Mouse (Mus musculus) mouse trophoblast stem cell (cell line): ENCODE results near the gene Slc25a28.

Source experiments
- in situ Hi-C, 2 experiments: fragments of 300-500 bp; cut with MseI, MboI; formaldehyde crosslinking; loops; 2 replicates in 1 of 2; 3 replicates in 1 of 2; pipeline ENCODE4 v1.15.1; 2025

Slc25a28 gene

DNA sequence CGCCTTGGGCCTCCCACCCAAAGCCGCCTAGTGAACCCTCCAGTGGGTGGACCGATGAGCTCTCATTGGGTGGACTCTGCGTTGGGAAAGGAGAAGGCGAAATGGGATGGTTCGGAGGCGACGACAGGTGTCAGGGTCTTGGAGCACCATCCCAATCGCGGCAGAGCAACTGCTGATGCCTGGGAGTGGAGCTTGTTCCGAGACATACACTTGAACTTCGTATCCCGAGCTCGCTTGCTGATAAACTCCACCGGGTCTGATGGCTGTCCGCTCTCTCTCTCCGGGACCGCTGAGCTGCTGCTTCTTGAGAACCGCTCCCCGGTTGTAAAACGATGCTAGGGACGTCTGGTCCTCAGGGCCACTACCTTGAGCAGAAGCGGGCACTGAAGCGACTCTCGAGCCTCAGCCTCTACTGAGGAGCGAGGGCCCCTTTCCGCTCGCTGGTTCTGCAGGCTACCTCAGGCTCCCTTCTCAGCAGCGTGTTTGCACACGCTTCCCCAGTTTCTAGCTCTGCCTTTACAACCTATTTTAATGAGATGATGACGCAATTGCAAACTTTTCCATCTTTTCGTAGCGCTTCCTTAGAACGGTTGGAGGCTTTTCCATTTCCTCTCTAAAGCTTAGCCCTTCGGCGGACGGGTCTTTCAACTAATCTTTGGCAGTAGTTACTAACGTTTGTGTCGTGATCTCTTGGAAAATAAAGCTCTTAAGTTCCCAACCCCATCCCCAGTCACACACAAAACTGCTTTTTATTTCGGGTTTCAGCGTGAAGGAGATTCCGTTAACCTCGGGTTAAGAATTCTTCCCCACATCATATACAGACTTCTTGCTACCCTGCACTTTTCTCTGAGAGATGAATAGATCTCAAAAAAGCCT is 1.1 kb upstream of the Slc25a28 start:
- in situ Hi-C loops, result no loop called here

- in situ Hi-C loops, result no loop called here
These were observed 378 bp downstream of the Slc25a28 start for GRCm38 (mm10) chr19:43674316-43674689.

- in situ Hi-C loops, result no loop called here
These were observed 967 bp downstream of the Slc25a28 start for GRCm38 (mm10) chr19:43673513-43674315.

GRCm38 (mm10) chr19:43671054-43671453 is 3.6 kb downstream of the Slc25a28 start:
- in situ Hi-C loops, result no loop called here

GRCm38 (mm10) chr19:43669136-43669759 is 5.4 kb downstream of the Slc25a28 start:
- in situ Hi-C loops, result no loop called here

DNA sequence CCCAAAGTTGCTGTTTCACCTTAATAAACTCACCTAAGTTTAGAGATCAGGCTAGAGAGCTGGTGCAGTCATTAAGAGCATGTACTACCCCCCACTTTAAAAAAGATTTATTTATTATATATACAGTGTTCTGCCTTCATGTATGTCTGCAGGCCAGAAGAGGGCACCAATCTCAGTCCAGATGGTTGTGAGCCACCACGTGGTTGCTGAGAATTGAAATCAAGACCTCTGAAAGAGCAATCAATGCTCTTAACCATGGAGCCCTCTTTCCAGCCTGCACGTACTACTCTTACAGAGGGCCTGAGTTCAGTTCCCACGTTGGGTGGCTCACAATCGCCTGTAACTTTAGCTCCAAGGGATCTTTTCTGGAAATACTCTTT is 7.3 kb downstream of the Slc25a28 start:
- in situ Hi-C loops, result no loop called here

DNA sequence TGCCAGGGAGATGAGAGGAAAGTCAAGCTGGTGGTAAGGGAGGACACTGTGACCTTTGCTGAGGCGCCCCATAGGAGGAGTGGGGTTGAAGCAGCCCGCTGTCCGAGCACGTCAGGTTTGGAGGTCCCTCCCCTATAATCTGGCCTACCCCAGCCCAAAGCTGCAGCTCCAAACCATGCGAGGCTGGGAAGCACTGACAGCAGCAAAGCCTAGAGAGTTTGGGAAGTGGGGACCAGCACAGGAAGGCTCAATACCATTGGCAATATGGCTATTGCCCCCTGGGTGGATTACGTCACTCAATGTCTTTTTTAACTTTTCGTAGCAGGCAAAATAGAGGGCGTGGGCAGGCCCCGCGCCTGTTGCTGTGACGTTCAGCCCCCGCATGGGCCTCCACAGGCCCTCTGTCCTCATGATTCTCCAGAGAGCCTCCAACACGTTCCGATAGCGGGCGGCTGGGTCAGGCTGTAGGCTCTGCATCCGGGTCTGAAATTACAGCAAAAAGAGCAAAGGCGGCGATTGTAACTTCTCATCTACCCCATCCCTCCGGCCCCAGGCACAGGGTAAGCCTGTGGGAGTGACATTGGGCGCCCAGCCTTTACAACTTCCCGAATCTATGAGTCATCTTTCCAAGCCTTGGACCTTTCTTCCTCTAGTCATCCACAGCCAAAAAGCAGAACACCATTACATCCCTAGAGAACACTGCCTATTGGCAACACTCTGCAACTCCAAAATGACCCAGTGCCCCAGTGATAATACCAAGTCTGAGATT is 7.8 kb downstream of the Slc25a28 start:
- in situ Hi-C loops, result no loop called here

GRCm38 (mm10) chr19:43665441-43666048 is 9.1 kb downstream of the Slc25a28 start:
- in situ Hi-C loops, result no loop called here

- in situ Hi-C loops, result no loop called here
These were observed 11.2 kb downstream of the Slc25a28 start for GRCm38 (mm10) chr19:43663471-43663870.

DNA sequence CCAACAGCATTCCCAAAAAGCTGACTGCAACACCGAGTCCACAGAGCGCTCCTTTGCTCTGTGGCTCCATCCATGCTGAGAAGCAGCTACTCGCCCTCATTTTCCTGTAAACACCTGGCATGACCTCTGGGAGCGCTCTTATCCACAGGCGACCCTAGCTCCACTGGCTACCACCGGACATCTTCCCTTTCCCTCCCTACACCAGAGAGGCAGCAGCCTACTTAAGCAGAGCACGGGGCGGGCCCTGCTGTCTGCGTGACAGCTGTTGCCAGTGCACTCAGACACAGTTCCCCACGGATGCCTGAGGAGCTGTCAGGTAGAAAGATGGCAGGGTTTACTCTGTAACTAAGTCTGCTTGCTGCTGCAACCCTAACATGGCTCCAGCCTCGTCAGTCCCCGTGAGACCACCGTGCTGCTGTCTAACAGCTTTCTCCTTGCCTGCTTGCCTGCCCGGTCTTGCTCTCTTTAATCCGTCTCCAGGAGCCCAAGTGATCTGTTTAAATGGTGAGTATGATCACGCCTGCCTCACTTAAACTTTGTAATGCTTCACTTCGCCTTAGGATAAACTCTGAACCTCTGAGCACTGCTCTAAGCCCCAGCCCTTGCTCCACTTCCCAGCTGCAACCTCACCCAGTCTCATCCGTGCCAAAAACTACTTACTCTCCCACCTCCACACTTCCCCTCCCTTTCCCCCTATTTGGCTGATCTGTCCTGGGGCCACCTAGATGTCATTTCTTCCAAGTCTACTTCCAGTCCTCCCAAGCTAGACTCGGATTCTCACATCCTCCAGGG is 12.3 kb downstream of the Slc25a28 start:
- in situ Hi-C loops, result no loop called here

DNA sequence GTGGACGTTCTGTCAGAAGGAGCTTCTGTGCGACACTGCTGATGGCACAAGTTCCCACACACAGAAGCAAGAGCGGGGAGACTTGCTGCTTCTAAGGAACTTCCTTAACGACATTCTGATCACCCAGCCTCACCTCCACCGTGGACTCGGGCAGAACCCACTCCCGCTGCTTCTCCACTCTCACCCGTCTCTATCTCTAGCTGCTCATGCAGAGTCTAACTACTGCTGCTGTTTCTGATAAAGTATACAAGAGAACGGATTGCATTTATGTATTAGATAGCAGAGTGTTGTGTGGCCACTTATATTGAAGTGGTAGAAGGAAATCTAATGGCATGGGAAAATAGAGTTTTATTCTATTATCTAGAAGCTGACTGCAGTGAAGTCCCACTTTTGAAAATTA is 13.9 kb downstream of the Slc25a28 start:
- in situ Hi-C loops, result no loop called here

DNA sequence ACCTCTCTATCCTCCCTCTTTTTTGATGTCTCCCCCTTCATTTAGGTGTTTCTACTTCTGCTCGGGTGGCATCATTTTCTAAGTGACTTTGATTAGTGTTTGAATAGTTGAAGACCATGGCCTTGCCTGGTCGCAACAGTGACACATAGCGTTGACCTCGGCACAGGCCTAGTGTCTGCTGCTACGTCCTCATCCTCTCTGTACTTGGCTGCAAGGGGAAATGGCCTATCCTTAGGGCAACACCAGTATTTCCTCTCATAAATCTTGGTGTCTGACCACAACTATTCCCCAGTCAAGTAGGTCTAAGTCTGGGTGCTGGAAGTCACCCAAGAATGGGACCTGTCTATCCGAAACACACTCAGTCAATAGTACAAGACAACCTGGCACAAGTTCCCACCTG is 15.0 kb downstream of the Slc25a28 start:
- in situ Hi-C loops, result loop anchor here (10.0 kb wide), 1 partner anchor 125 kb away; no protein-coding TSS in a partner anchor

DNA sequence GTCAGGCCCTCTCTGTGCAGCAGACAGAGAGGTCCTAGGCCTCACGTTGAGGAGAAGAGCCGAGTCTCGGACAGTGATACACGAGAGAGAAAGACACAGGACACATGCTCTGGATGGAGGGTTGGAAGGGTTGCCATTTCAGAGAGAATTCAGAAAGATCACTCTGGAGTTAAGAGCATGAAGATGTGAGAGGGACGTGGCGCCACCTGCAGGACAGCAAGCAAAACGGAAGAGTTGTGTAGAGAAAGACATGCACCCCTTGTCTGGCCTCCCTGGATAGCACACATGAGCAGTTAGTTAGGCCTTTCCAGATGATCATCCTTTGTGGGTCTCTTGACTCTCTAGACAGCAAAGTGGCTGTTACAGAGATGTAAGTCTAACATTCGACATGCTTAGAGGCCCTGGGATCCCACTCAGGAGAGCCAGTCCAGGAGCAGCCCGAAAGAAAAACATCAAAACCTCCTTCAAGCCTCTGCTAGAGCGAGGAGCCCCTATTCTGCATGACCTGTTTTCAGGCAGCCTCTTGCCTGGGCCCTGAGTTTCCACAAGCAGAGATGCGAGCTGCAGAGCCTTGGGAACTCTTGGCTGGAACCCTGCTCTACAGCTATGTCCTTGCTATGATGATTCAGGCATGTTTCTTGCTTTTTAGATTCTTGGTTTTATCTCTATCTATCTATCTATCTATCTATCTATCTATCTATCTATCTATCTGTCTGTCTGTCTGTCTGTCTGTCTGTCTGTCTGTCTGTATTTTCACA is 18.8 kb downstream of the Slc25a28 start:
- in situ Hi-C loops, result loop anchor here (10.0 kb wide), 1 partner anchor 121 kb away; no protein-coding TSS in a partner anchor

DNA sequence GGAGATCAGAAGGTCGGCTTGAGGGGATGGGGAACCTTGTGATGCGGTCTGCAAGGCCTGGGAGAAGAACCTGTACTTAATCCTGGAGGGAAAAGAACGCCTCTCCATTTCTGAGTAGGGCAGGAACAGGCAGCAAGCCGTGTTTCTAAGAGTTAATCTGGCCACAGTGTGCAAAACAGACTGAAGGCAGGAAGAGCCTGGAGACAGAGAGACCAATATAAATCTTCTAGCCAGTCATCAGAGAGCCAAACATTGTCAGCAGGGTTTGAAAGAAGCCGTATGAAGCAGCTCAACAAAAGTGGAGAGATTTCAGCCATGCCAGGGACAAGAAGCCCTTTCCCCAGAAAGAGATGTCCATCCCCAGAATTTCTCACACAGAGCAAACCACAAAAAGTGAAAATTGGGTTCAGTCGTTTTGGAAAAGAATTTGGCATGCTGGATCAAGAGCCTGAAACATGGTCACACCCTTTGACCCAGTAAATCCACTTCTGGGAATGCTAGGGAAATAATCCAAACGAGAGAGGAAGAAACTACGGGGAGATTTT is 23.4 kb downstream of the Slc25a28 start:
- in situ Hi-C loops, result loop anchor here (10.0 kb wide), 1 partner anchor 117 kb away; no protein-coding TSS in a partner anchor

DNA sequence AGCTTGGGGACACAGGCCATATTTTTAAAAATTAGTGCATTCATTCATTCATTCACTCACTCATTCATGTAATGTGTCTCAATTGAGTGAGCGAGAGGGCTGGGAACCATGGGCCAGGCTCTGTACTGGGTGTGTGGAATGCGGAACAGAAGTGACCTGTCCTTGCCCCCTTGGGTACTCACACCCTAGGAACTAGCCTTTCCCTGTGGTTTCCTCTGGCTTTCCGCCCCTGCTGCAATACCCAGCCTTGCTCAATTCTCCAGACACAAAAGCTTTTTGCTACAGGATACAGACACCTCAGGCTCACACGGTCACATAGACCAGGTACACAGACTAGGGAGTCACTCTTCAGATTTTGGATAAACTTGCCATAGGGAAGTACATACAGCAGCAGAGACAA is 26.3 kb downstream of the Slc25a28 start:
- in situ Hi-C loops, result no loop called here

GRCm38 (mm10) chr19:43647261-43647660 is 27.4 kb downstream of the Slc25a28 start:
- in situ Hi-C loops, result no loop called here

GRCm38 (mm10) chr19:43646852-43647251 is 27.8 kb downstream of the Slc25a28 start:
- in situ Hi-C loops, result no loop called here

DNA sequence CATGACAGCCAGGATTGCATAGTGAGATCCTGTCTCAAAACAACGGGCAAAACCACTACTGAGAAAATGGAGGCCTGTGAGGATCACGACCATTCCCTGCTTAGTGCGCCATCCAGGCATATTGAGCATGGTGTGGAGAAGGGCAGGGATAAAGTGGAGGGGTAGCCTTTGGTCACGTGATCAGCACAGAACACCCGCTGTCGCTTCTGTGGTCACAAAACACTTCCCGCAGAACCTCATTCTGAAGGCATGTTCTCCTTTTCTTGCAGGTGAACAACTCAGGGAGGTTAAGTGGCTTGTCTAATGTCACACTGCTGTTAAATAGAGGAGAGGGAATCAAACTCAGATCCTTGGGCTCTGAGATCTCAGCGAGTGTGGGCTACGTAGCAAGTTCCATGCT is 29.2 kb downstream of the Slc25a28 start:
- in situ Hi-C loops, result no loop called here

DNA sequence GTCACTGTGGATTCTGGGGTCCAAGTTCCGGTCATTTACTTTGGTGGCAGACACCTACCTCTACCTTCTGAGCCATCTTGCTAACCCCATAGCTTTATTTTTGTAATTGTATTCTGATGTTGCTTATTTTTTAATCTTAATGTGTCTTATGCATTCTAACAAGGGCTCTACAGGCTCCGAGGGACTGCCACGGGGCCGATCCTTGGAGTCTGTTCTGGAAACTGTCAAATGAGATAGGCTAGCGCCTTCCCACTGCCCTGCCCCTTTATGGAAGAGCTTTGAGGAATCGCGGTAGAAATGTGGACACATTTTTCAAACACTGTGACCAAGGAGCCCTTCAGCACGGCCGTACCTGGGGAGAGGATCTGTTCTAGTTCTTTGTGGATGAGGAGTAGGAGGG is 31.8 kb downstream of the Slc25a28 start:
- in situ Hi-C loops, result no loop called here
